Mouse (Mus musculus) gastrocnemius, adult 2 months (tissue): Measurements from ENCODE around the gene Gm10309. TPM values are rescaled to one million over a fixed set of nuclear protein-coding genes. Genes with fewer than 3 reads are reported as not detected.

Experiments
- DNase-seq: peaks from one replicate; pipeline ENCODE4 v3.0.0; 2022
- H3K27ac ChIP-seq: fragments of 200-600 bp; 2 replicates; pipeline ENCODE4 v1.8.1; 2022; ENCODE audit warnings: mild to moderate bottlenecking
- H3K4me3 ChIP-seq: fragments of 200-600 bp; 2 replicates; pipeline ENCODE4 v1.8.1; 2022; ENCODE audit warnings: mild to moderate bottlenecking, moderate library complexity
- CTCF ChIP-seq: fragments of 200-600 bp; IDR thresholded peaks from 2 replicates; pipeline ENCODE4 v1.8.1; 2022; ENCODE audit warnings: antibody characterized with exemption, mild to moderate bottlenecking, moderate library complexity
- intact Hi-C: fragments of 180-260 bp; cut with DNase I; formaldehyde crosslinking; loops from one replicate; pipeline ENCODE4 v1.15.1; 2025
- total RNA-seq, 2 experiments: library from RNA; stranded (reverse); gene quantifications; 2 replicates each; pipeline ENCODE4 v1.2.3; 2021

Gm10309 gene
- total RNA-seq, 2 experiments from 2014 or later = 0.13 to 0.22 TPM

DNA sequence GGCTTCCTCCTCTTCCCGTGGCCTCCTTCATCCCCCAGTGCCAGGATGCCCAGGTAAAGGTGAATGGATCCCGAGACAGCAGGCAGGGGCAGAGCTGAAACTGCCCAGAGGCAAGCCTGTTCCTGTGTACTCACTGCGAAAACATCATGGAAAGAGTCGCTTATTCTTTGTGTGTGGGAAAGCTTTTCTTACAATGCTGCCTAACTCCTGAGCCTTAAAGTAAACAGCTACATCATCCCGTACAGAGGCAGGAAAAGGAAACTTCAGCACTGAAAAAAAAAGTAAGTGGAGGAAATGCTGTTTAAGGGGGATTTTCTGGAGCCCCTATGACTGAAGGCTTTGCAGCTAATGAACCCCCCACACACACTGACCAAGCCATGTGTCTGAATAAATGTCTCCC lies 1.8 kb upstream of the Gm10309 start:
- peak overlapping the region; percentile 46 for H3K4me3 ChIP-seq
- no peak for TF ChIP-seq CTCF

DNA sequence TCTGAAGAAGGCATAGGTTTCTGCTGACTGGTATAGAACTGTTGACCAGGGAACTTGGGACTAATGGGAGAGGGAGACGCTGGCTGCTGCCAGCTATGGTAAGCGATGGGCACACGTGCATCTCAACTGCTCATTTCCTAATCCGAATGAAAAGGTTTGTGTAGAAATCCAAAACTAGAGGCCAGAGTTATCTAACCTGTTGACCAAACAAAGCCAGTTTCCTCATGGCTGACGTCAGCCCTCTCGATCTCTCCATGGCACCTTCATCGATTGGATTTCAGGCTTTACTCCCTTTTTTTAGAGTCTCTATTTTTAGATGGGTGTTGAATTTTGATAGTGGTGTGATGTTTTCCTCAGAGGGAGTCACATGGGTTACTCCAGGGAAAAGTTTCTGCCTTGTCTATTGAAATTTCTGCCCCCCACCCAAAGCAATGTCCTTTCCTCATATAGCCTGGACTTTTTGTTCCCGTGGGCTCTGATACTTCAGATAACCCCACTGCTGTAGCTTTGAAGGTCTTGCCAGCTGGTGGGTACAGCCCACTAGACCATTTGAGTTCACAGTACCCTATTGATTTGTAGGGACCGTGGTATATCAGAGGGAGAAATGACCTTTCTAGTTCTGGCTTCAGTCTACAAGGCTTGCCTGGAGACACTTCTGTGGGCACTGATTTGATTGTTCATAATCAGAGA lies 1.7 kb downstream of the Gm10309 start:
- no peak for DNase-seq
- TF ChIP-seq CTCF = no peak
- Histone ChIP-seq H3K27ac (peak overlapping the region; percentile 48), H3K4me3 (no peak overlapping the region)
- intact Hi-C loops = no loop called here

More for the DNA sequence above, 1.8 kb upstream of the Gm10309 start:
- H3K27ac ChIP-seq = peak overlapping the region; percentile 84
- DNase-seq = no peak
- intact Hi-C loops = no loop called here

DNA sequence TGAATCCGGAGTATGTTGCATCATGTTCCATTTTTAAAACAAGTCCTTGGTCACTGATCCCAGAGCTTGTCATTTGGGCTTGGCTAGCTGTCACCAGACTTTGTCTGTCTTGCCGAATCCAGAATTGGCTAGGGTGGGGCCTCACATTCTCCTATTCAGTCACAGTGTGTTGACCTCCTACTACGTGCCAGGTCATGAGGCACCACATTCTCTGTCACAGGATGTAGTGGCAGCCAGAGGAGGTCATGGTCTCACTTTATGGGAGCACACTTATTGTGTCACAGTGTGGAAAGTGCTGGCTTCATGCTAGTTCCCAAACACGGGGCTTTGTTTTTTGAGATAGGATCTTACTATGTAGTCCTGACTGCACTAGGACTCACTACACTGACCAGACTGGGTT lies 3.6 kb downstream of the Gm10309 start:
- Histone ChIP-seq H3K4me3 (no peak overlapping the region), H3K27ac (peak overlapping the region; percentile 89)
- DNase-seq = no peak
- intact Hi-C loops = no loop called here
- TF ChIP-seq CTCF = no peak

DNA sequence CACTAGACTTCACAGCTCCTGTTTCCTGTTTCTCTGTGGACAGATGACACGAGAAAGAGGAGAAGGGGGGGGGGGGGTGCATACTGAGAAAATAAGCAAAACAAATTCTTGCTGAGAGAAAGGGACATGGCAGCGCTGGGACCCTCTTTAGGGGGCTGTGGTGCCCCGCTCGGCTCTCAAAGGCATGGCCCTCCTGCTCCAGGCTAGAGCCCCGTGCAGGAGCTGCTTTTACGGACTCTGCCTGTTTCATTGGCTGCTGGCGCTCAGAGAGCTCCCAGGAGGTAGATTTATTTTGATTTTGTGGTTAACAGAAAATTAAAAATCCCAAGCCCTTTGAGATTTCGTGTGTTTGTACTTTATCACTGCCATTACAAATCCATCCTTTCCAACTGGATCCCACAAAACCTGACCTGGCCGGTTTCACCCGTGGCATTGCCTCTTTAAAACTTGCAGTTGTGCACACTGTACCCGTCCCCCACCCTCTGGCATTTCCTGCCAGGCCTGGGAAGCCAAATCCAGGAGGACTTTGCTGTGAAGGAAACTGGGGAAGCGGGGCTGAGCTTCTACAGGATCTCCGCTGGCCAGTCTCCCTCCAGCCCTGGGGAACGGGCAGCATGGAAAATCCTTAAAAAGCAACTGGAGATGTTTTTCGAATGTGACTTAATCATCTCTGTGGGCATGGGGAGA lies 5.5 kb downstream of the Gm10309 start:
- no peak for TF ChIP-seq CTCF
- intact Hi-C loops = loop anchor here (5.0 kb wide), 2 partner anchors 258 to 313 kb away; no protein-coding TSS in a partner anchor
- peak overlapping the region; percentile 47 for H3K4me3 ChIP-seq
- H3K27ac ChIP-seq = peak overlapping the region; percentile 89
- peak; percentile 62 for DNase-seq

DNA sequence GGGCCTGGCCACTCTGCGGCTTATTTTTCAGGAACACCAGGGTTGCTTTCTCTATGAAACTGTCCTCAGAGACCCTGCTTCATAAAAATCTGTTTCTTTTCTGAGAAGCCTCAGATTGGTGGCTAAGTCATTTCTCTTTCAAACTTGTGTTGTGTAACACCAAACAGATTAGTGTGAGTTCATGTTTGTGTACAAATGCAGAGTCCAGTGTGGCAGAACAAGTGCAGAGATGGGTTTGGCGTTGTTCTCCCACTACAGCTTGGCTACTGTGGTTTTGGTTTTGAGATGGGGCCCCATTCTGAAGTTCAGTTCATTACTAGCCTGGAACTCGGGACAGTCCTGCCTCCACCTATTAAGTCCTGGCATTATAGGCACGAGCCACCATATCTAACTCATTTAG lies 7.7 kb downstream of the Gm10309 start:
- no peak overlapping the region for H3K4me3 ChIP-seq
- TF ChIP-seq CTCF = no peak
- intact Hi-C loops = loop anchor here (5.0 kb wide), 2 partner anchors 260 to 315 kb away; no protein-coding TSS in a partner anchor
- no peak for DNase-seq
- H3K27ac ChIP-seq = 0 out of 2 replicates have a peak overlapping the region, but pooled peaks have one; percentile 2

DNA sequence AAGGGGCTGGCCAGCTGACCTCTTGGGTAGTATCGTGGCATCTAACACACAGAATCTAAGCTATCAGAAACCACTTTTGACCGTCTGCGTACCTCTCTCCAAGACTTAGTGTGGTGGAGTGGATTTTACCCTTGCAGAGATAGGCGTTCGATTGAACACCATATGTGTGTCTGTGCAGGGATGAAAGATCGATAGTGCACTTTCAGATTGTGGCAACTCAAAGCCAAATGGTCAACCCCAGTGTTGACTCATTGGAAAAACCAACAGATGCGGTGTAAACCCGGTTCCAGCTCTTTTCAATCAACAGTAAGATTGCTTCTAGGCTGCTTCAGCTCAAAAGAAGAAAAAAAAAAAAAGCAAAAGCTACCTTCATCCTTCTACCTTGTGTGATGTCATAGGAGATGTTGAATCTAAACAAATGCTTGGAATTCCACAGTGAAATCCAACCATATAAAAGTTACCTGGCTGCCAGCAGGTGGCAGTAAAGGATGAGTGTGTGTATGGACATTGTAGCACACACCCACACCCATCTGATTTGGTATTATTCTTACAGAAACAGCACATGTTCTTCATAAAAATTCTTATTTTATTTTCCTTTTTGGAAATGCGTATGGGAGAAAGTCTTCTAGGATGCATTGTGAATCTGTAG lies 8.8 kb downstream of the Gm10309 start:
- Histone ChIP-seq H3K4me3 (no peak overlapping the region), H3K27ac (no peak overlapping the region)
- peak; percentile 77 for TF ChIP-seq CTCF
- intact Hi-C loops = loop anchor here (5.0 kb wide), 2 partner anchors 261 to 316 kb away; no protein-coding TSS in a partner anchor
- DNase-seq = peak; percentile 44

DNA sequence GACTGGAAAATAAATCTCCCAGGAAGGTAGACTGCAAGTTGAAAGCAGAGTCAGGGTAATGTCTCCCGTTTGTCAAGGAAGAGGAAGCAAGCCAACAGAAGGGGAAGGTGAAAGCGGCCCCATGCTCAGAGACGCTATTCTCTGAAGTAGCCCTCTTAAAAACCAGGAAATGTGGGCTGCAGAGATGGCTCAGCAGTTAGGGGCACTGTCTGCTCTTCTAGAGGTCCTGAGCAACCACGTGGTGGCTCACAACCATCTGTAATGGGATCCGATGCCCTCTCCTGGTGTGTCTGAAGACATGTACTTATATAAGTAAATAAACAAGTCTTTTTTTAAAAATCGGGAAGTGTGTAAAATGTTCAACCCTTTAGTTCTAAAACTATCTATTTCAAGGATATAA lies 10.1 kb downstream of the Gm10309 start:
- intact Hi-C loops = loop anchor here (5.0 kb wide), 2 partner anchors 262 to 317 kb away; no protein-coding TSS in a partner anchor
- Histone ChIP-seq H3K4me3 (no peak overlapping the region), H3K27ac (no peak overlapping the region)
- DNase-seq = no peak
- peak; percentile 18; the same call in 1 of the 2 replicates for TF ChIP-seq CTCF

DNA sequence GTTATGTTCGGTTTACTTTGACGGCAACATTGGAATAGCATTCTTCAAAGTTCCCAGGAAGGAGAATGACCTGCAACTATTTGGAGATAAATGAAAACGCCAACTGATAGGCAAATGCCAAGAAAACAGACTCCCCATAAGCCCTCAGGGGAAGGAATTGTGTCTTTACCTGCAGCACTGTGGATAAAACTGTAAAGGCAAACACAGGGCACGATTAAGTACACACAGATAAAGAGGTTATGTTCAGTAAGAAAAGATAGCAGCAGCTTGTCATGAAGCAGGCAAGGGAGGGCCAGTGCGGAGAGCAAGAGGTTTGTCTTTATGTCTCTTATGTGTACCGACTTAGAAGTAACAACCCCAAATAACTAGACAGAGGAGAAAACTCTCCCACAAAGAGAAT lies 10.5 kb downstream of the Gm10309 start:
- intact Hi-C loops = no loop called here

DNA sequence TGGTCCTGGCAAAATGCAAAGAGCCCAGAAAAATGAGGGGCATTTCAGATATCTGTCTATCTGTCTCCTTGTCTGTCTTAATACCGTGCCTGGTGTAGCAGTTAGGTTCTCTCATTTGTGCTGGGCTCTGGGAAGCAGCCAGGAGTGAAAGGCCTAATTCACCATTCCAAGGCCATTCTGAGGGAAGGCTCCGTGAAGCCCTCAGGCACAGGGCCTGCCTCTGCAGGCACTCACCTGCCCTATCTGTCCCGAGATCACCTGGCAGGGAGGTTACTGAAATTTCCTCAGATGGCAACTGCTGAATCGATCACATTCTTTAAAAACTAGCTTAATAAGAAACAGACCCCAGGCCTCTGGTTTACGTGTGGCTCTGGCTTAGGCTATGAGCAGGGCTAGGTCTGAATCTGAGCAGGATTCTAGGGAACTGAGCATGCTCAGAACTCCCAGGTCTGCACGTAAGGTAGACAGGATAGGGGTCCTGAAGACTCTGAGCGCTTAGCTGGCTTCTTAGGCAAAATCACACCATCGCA lies 11.1 kb downstream of the Gm10309 start:
- intact Hi-C loops = no loop called here
- no peak for TF ChIP-seq CTCF
- H3K4me3 ChIP-seq = no peak overlapping the region
- H3K27ac ChIP-seq = no peak overlapping the region
- no peak for DNase-seq

More for the DNA sequence above, 10.5 kb downstream of the Gm10309 start:
- TF ChIP-seq CTCF = no peak
- no peak for DNase-seq
- Histone ChIP-seq H3K27ac (no peak overlapping the region), H3K4me3 (no peak overlapping the region)

DNA sequence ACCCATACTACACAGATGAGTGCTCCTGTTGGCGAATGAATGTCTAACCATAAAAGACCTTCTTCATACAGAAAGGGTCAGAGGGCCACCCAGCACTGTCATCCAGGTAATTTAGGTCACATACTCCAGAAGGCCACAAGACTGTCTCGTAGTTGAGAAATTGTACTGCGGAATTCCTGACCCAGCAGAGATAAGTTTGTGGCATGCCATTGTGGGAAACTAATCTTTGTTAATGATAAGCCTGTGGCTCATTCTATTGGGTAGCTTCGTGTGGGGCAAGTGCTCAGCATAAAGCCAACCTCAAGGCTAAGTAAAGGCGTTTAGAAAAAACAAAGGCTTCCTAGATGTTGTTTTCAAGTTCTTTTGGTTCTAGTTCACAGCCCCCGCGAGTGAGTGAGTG lies 12.7 kb downstream of the Gm10309 start:
- intact Hi-C loops = no loop called here
- TF ChIP-seq CTCF = no peak
- Histone ChIP-seq H3K27ac (no peak overlapping the region), H3K4me3 (no peak overlapping the region)
- DNase-seq = no peak

DNA sequence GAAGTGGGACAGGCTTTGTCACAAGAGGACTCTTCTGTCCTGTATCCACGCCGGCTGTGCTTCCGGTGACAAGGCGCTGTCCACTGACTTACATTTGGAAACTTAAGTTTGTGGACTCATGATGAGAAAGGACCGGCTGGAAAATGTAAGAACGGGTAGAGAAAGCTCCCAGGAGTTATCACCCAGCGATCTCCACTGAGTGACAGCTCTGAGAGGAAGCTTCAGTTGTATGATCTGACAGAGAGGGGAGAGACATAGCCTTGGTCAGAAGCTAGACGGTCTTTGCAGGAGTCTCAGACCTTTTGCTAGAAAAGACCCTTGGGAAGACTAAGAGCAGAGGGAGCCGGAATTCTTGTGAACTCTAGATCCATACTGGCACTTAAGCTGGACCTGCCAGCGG lies 15.2 kb downstream of the Gm10309 start:
- no peak for DNase-seq
- Histone ChIP-seq H3K27ac (no peak overlapping the region), H3K4me3 (no peak overlapping the region)
- intact Hi-C loops = loop anchor here (10.0 kb wide), 1 partner anchor 755 kb away; no protein-coding TSS in a partner anchor
- no peak for TF ChIP-seq CTCF

DNA sequence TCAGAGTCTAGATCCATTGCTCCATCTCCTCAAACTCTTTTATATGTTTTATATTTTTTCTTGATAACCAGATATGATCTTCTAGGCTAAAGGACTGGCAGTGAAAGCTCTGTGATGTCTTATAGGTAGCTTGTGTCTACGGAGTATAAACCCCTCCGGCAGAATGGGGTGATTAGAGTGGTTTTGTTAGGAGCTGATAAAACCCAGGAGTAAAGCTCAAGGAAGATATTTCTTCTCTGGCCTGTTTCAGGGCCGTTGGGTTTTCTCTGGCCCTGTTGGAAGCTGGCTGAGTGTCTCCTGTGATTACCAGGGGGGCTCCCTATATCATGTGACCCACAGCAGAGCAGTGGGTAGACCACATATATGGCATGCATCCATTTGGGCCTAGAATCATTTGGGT lies 17.6 kb downstream of the Gm10309 start:
- Histone ChIP-seq H3K4me3 (no peak overlapping the region), H3K27ac (no peak overlapping the region)
- no peak for DNase-seq
- TF ChIP-seq CTCF = no peak
- intact Hi-C loops = loop anchor here (10.0 kb wide), 1 partner anchor 757 kb away; no protein-coding TSS in a partner anchor

DNA sequence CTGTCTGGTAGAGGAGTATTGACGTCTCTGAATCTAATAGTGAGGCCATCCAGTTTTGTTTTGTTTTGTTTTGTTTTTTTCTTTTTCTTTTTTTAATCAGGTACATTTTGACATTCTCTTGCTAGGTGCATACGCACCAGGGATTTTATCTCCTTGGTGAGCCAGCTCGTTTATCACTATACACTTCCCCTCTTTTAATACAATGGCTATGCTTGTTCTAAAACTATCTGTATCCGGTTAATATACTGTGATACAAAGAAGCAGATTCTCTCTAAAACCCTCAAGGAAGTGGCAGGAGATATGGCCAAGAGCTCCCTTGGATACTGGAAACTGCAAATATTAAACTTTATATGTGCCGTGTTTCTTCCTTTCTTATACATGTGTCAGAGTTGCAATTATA lies 18.4 kb downstream of the Gm10309 start:
- TF ChIP-seq CTCF = no peak
- intact Hi-C loops = loop anchor here (10.0 kb wide), 1 partner anchor 758 kb away; no protein-coding TSS in a partner anchor
- DNase-seq = no peak

More for the DNA sequence above, 18.4 kb downstream of the Gm10309 start:
- Histone ChIP-seq H3K4me3 (no peak overlapping the region), H3K27ac (no peak overlapping the region)
